Mouse (Mus musculus): ENCODE results near the gene Adgrf5.
A peak's percentile ranks its signal among the peaks of the same experiment; 100 is the strongest.

The Adgrf5 gene

GRCm38 (mm10) chr17:43378703-43379102, 18.5 kb downstream of the Adgrf5 start:
- no peak for DNase-seq (ENCODE audit: low read depth)

- no peak for DNase-seq (ENCODE audit: low read depth)
These were observed 26.1 kb downstream of the Adgrf5 start for GRCm38 (mm10) chr17:43386331-43386730.

GRCm38 (mm10) chr17:43387171-43387570, 26.9 kb downstream of the Adgrf5 start:
- no peak for DNase-seq (ENCODE audit: low read depth)

GRCm38 (mm10) chr17:43389256-43389655, 29.0 kb downstream of the Adgrf5 start:
- no peak for DNase-seq (ENCODE audit: low read depth)

- no peak for DNase-seq (ENCODE audit: low read depth)
These were observed 31.9 kb downstream of the Adgrf5 start for GRCm38 (mm10) chr17:43392191-43392590.

- DNase-seq (ENCODE audit: low read depth) = no peak
These were observed 33.4 kb downstream of the Adgrf5 start for GRCm38 (mm10) chr17:43393669-43394068.

GRCm38 (mm10) chr17:43395400-43396258, 35.4 kb downstream of the Adgrf5 start:
- DNase-seq (ENCODE audit: low read depth) = peak; percentile 59

- DNase-seq (ENCODE audit: low read depth) = no peak
These were observed 38.4 kb downstream of the Adgrf5 start for GRCm38 (mm10) chr17:43398612-43399011.

- DNase-seq (ENCODE audit: low read depth) = no peak
These were observed 38.9 kb downstream of the Adgrf5 start for GRCm38 (mm10) chr17:43399151-43399550.

- no peak for DNase-seq (ENCODE audit: low read depth)
These were observed 40.2 kb downstream of the Adgrf5 start for GRCm38 (mm10) chr17:43400483-43400882.

- no peak for DNase-seq (ENCODE audit: low read depth)
These were observed 43.6 kb downstream of the Adgrf5 start for GRCm38 (mm10) chr17:43403851-43404250.

- no peak for DNase-seq (ENCODE audit: low read depth)
These were observed 44.2 kb downstream of the Adgrf5 start for GRCm38 (mm10) chr17:43404408-43404807.

- DNase-seq (ENCODE audit: low read depth) = no peak
These were observed 46.1 kb downstream of the Adgrf5 start for GRCm38 (mm10) chr17:43406321-43406720.

- no peak for DNase-seq (ENCODE audit: low read depth)
These were observed 47.3 kb downstream of the Adgrf5 start for GRCm38 (mm10) chr17:43407548-43407947.

GRCm38 (mm10) chr17:43413182-43413581, 52.9 kb downstream of the Adgrf5 start:
- no peak for DNase-seq (ENCODE audit: low read depth)

GRCm38 (mm10) chr17:43419204-43419603, 59.0 kb downstream of the Adgrf5 start:
- no peak for DNase-seq (ENCODE audit: low read depth)

GRCm38 (mm10) chr17:43420381-43420780, 60.1 kb downstream of the Adgrf5 start:
- no peak for DNase-seq (ENCODE audit: low read depth)

GRCm38 (mm10) chr17:43423953-43424352, 63.7 kb downstream of the Adgrf5 start:
- DNase-seq (ENCODE audit: low read depth) = no peak

GRCm38 (mm10) chr17:43431692-43432091, 71.4 kb downstream of the Adgrf5 start:
- no peak for DNase-seq (ENCODE audit: low read depth)

- no peak for DNase-seq (ENCODE audit: low read depth)
These were observed 74.2 kb downstream of the Adgrf5 start for GRCm38 (mm10) chr17:43434485-43434884.

- DNase-seq (ENCODE audit: low read depth) = no peak
These were observed 91.0 kb downstream of the Adgrf5 start for GRCm38 (mm10) chr17:43451216-43451615.

GRCm38 (mm10) chr17:43458598-43458997, 98.3 kb downstream of the Adgrf5 start:
- DNase-seq (ENCODE audit: low read depth) = peak; percentile 48

GRCm38 (mm10) chr17:43459737-43460230, 99.5 kb downstream of the Adgrf5 start:
- DNase-seq (ENCODE audit: low read depth) = no peak

Measured in c-Kit-positive CD71-positive TER-119-negative erythroid progenitor cells, embryonic 14.5 days (primary cell).